Mouse (Mus musculus): ENCODE measurements around the gene Stra6. TPM values are rescaled to one million over a fixed set of nuclear protein-coding genes. Genes with fewer than 3 reads are reported as not detected.

The Stra6 gene
- total and polyA plus RNA-seq, 3 experiments = 0.11 TPM; not detected in 2

DNA sequence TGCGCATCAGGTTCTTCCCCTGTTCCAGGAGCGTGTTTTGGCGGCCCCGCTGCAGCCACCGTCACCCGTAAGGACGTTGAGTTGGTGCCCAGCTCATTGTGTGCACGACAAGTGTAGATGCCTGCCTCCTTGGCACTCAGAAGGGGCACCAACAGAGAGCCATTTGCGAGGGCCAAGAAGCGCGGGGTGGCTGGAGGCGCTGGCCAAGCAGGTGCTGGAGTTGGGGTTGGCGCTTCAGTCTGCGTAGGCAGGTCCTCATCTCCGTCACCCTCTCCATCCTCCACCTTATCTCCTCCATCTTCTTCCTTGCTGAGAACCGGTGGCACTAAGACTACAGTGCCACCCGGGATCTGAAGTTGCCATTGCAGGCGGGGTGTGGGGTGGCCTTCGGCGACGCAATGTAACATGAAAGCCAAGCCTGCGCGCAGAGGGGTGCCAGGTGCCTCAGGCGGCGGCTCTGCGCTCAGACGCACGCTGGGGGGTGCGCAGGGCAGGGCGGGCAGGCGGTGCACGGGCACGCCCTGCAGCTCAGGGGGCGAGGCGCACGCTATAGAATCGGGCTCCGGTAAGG, 135.3 kb downstream of the Stra6 start:
- H3K9me3 ChIP-seq (replicated peaks) = peaks cover 22% of the 10 kb centered on the region
- H3K4me1 ChIP-seq (ENCODE audit: insufficient read depth, low read depth, low read length) = peaks cover 5% of the 10 kb centered on the region
- no peak overlapping the region for H3K4me3 ChIP-seq (ENCODE audit: low read depth, low read length)
- DNase-seq (ENCODE audit: low spot score) = no peak
- no peak for TF ChIP-seq POLR2AphosphoS5 (IDR thresholded peaks at IDR 0.05; ENCODE audit: insufficient replicate concordance, low read depth, low read length)
- TF ChIP-seq CTCF (IDR thresholded peaks at IDR 0.05; ENCODE audit: low read depth, low read length) = no peak
- no peak for TF ChIP-seq GATA1 (IDR thresholded peaks at IDR 0.05; ENCODE audit: borderline replicate concordance, low read length)
- TF ChIP-seq TAL1 (conservative IDR thresholded peaks at IDR 0.05; ENCODE audit: low read depth, low read length) = no peak
- no peak for TF ChIP-seq GATA2 (IDR thresholded peaks at IDR 0.05; ENCODE audit: borderline replicate concordance, low read depth, low read length)
- no peaks in the 10 kb centered on the region for H3K36me3 ChIP-seq (replicated peaks)
- no peak for ATAC-seq (ENCODE audit: extremely low read depth, insufficient number of reproducible peaks, low FRiP score, poor library complexity, severe bottlenecking)
- H3K27me3 ChIP-seq (ENCODE audit: insufficient read depth, low read length) = peaks cover 93% of the 10 kb centered on the region

DNA sequence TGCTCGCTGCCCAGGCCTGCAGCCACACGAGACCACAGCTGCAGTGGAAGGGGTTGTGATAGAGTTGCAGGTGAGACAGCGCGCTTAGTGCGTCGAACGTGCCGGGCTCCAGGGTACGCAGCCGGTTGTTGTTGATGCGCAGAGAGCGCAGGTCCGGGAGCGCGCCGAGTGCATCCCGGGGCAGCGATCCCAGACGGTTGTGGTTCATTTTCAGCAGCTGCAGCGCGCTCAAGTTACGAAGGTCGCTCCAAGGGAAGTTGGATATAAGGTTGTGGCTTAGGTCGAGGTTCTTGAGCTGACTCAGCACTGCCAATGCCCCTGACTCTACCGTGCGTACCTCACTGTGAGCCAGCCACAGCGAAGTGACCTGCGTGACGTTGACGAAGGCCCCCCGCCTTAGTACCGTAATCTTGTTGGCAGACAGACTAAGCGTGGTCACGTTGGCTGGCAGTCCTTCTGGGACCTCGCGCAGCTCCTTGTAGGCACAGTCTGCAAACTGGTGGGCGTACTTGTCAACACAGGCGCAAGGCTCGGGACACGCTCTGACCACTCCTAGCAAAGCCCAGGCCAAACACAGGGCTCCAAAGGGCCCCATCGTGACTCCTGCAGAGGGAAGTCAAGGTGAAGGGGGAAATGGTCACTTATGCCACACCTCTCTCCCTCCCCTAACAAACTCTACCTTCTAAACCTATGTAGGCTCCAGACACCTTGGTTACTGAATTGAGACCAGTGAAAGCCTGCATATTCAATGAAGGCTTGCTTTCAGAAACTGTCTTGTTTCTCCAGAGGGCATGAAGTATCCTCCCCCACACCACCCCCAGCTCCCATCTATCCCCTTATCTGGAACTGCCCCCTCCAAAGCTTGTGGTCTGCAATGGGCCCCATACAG, 136.0 kb downstream of the Stra6 start:
- H3K4me3 ChIP-seq (ENCODE audit: low read depth, low read length) = no peak overlapping the region

DNA sequence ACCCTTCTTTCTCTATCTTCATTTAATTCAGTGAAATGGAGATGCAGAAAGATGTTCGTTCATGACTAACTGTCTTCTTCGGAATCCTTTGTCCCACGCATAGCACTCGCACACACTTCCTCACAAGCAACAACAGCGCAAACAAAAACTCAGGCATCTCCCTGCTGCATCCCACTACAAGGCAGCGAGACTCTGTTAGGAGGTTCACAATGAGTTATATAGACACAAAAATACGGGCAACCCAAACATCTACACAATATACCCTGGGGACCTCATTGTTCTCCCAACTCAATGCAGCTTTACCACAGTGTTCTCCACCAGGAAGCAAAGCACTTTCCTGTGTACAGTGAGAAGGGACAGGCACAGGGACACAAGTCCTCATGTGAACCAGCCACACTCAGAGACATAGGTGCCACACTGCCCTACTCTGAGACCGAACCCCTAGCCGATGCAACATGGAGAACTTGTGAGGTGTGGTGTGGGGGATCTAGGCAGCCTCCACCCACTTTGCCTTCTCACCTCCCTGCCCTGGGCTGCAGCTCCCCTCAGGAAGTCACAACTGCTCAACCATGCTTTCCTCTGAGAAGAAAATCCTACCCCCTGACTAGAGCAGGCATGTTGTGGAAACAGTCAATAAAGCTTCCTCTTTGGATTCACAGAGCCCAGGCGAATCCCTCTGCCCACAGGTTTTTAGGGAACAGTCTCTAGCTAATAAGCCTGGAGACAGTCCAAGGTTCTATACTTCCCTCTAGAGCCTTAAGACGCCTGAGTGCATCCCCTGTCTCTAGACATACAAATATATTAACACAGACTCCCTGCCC, 136.9 kb downstream of the Stra6 start:
- no peak for ATAC-seq (ENCODE audit: extremely low read depth, insufficient number of reproducible peaks, low FRiP score, poor library complexity, severe bottlenecking)
- TF ChIP-seq GATA1 (IDR thresholded peaks at IDR 0.05; ENCODE audit: borderline replicate concordance, low read length) (no peak), CTCF (IDR thresholded peaks at IDR 0.05; ENCODE audit: low read depth, low read length) (no peak), POLR2AphosphoS5 (IDR thresholded peaks at IDR 0.05; ENCODE audit: insufficient replicate concordance, low read depth, low read length) (no peak), TAL1 (conservative IDR thresholded peaks at IDR 0.05; ENCODE audit: low read depth, low read length) (no peak), GATA2 (IDR thresholded peaks at IDR 0.05; ENCODE audit: borderline replicate concordance, low read depth, low read length) (no peak)
- Histone ChIP-seq H3K9me3 (replicated peaks) (peaks cover 22% of the 10 kb centered on the region), H3K4me1 (ENCODE audit: insufficient read depth, low read depth, low read length) (peaks cover 17% of the 10 kb centered on the region), H3K36me3 (replicated peaks) (no peaks in the 10 kb centered on the region), H3K4me3 (ENCODE audit: low read depth, low read length) (no peak overlapping the region), H3K27me3 (ENCODE audit: insufficient read depth, low read length) (peaks cover 98% of the 10 kb centered on the region)
- no peak for DNase-seq (ENCODE audit: low spot score)

More for the DNA sequence above, 136.0 kb downstream of the Stra6 start:
- H3K36me3 ChIP-seq (replicated peaks) = no peaks in the 10 kb centered on the region
- DNase-seq (ENCODE audit: low spot score) (no peak), ATAC-seq (ENCODE audit: extremely low read depth, insufficient number of reproducible peaks, low FRiP score, poor library complexity, severe bottlenecking) (no peak)
- TF ChIP-seq POLR2AphosphoS5 (IDR thresholded peaks at IDR 0.05; ENCODE audit: insufficient replicate concordance, low read depth, low read length) (no peak), GATA1 (IDR thresholded peaks at IDR 0.05; ENCODE audit: borderline replicate concordance, low read length) (no peak), CTCF (IDR thresholded peaks at IDR 0.05; ENCODE audit: low read depth, low read length) (no peak), GATA2 (IDR thresholded peaks at IDR 0.05; ENCODE audit: borderline replicate concordance, low read depth, low read length) (no peak), TAL1 (conservative IDR thresholded peaks at IDR 0.05; ENCODE audit: low read depth, low read length) (no peak)
- peaks cover 22% of the 10 kb centered on the region for H3K9me3 ChIP-seq (replicated peaks)
- H3K27me3 ChIP-seq (ENCODE audit: insufficient read depth, low read length) = peaks cover 98% of the 10 kb centered on the region
- H3K4me1 ChIP-seq (ENCODE audit: insufficient read depth, low read depth, low read length) = peaks cover 11% of the 10 kb centered on the region

DNA sequence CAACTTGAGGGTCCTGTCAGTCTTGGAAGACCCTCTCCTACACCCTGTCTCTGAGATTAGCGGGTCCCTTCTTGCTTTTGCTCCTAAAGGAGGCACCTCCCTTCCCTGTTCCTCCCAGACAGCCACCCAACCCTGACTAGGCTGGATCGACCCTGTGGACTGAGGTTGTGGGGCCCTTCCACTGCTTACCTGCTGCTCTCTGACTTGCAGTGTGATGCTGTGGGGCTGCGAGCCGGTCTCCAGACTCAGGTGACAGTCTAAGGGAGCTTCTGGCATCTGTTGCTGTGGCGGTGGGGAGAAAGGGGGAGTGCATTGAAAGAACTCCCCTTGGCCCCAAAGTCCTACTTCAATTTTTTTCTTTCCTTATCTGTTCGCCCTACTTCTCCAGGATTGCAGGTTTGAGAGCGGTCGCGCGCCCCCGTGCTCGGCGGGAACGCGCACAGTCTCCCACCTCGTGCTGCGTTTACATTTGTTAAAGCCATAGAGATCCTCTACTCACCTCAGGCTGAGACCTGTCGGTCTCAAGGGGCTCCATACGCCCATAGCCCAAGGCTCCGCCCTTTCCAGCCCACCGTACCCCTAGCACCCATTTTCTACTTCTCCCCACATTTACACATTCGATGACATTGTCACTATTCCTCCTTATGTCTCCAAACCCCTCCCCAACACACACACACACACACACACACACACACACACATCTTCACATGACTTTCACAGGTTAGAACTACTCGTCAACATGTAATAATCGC, 137.7 kb downstream of the Stra6 start:
- no peak for DNase-seq (ENCODE audit: low spot score)
- H3K4me1 ChIP-seq (ENCODE audit: insufficient read depth, low read depth, low read length) = peaks cover 17% of the 10 kb centered on the region
- H3K27me3 ChIP-seq (ENCODE audit: insufficient read depth, low read length) = peaks cover 98% of the 10 kb centered on the region
- H3K36me3 ChIP-seq (replicated peaks) = no peaks in the 10 kb centered on the region
- H3K9me3 ChIP-seq (replicated peaks) = peaks cover 22% of the 10 kb centered on the region
- no peak overlapping the region for H3K4me3 ChIP-seq (ENCODE audit: low read depth, low read length)
- TF ChIP-seq POLR2AphosphoS5 (IDR thresholded peaks at IDR 0.05; ENCODE audit: insufficient replicate concordance, low read depth, low read length) (no peak), TAL1 (conservative IDR thresholded peaks at IDR 0.05; ENCODE audit: low read depth, low read length) (no peak), CTCF (IDR thresholded peaks at IDR 0.05; ENCODE audit: low read depth, low read length) (no peak), GATA2 (IDR thresholded peaks at IDR 0.05; ENCODE audit: borderline replicate concordance, low read depth, low read length) (no peak), GATA1 (IDR thresholded peaks at IDR 0.05; ENCODE audit: borderline replicate concordance, low read length) (no peak)
- no peak for ATAC-seq (ENCODE audit: extremely low read depth, insufficient number of reproducible peaks, low FRiP score, poor library complexity, severe bottlenecking)

DNA sequence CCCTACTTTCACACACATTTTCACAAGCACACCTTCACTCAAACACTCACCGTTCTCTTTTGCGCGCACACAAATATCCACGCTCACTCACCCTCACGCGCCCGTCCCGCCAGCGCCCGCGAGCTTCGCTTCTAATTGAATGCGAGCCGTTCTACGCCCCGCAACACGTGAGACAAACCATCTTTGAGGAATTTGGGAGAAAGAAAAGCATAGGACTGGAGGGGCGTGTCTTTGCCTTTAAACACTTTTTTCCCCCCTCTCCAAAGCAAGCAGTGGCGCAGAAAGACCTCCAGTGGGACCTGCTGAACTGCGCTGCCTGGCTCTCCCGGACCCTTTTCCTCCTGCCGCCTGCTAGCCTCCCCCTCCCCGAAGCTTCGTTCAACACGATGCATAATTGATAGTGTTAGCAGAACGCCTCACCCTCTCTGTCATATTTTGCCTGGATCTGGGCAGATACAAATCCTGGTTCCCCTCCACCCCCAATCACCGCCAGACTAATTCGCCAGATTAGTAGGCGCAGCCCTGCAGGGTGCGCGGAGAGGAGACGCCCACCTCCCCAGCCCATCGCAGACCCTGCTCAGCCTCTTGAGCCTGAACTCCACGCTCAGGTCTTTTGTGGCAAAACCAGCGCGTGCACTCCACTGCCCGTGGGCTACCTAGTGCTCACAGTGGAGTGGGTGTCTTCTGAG, 138.4 kb downstream of the Stra6 start:
- no peak for DNase-seq (ENCODE audit: low spot score)
- ATAC-seq (ENCODE audit: extremely low read depth, insufficient number of reproducible peaks, low FRiP score, poor library complexity, severe bottlenecking) = no peak
- Histone ChIP-seq H3K9me3 (replicated peaks) (peaks cover 22% of the 10 kb centered on the region), H3K27me3 (ENCODE audit: insufficient read depth, low read length) (peaks cover 97% of the 10 kb centered on the region), H3K4me1 (ENCODE audit: insufficient read depth, low read depth, low read length) (peaks cover 17% of the 10 kb centered on the region), H3K36me3 (replicated peaks) (no peaks in the 10 kb centered on the region), H3K4me3 (ENCODE audit: low read depth, low read length) (no peak overlapping the region)
- TF ChIP-seq TAL1 (conservative IDR thresholded peaks at IDR 0.05; ENCODE audit: low read depth, low read length) = no peak
- no peak for TF ChIP-seq POLR2AphosphoS5 (IDR thresholded peaks at IDR 0.05; ENCODE audit: insufficient replicate concordance, low read depth, low read length)
- no peak for TF ChIP-seq CTCF (IDR thresholded peaks at IDR 0.05; ENCODE audit: low read depth, low read length)

All from G1E (cell line).